Mouse (Mus musculus) cerebellum, postnatal 25 days (tissue): ENCODE results near the gene Cacnb2.

ENCODE experiments used
- DNase-seq, 2 experiments: peaks; one replicate each; pipeline ENCODE4 v3.0.0; 2021; ENCODE audit warnings: mixed read lengths in 2 of 2

The Cacnb2 gene

GRCm38 (mm10) chr2:14996036-14996435 is 393.1 kb downstream of the Cacnb2 start:
- no peak for DNase-seq

- DNase-seq, result no peak
These were observed 394.9 kb downstream of the Cacnb2 start for GRCm38 (mm10) chr2:14997836-14998235.

- no peak for DNase-seq
These were observed 404.6 kb downstream of the Cacnb2 start for GRCm38 (mm10) chr2:15007531-15007930.

GRCm38 (mm10) chr2:15008072-15008471 is 405.2 kb downstream of the Cacnb2 start:
- no peak for DNase-seq

- DNase-seq, result no peak
These were observed 423.9 kb downstream of the Cacnb2 start for GRCm38 (mm10) chr2:15026817-15027216.

- no peak for DNase-seq
These were observed 424.9 kb downstream of the Cacnb2 start for GRCm38 (mm10) chr2:15027816-15028215.
